Mouse (Mus musculus) liver, embryonic 14.5 days (tissue): ENCODE measurements around the gene Ddx51.

ENCODE experiments used
- CTCF ChIP-seq: IDR thresholded peaks from 2 replicates; pipeline ENCODE4 v1.5.1; 2016; ENCODE audit warnings: antibody characterized with exemption, low read depth, control low read depth
- EP300 ChIP-seq: IDR thresholded peaks from 2 replicates; pipeline ENCODE4 v1.6.1; 2016; ENCODE audit warnings: antibody characterized with exemption, low read depth

GRCm38 (mm10) chr5:110638306-110639074 lies 14.8 kb upstream of the Ddx51 start:
- no peak for TF ChIP-seq CTCF
- TF ChIP-seq EP300: no peak
